Mouse (Mus musculus): ENCODE results near the gene Tspan2. TPM values are rescaled to one million over a fixed set of nuclear protein-coding genes. Genes with fewer than 3 reads are reported as not detected.

Tspan2 gene
- polyA plus RNA-seq, 1 experiment: 34.7 TPM

DNA sequence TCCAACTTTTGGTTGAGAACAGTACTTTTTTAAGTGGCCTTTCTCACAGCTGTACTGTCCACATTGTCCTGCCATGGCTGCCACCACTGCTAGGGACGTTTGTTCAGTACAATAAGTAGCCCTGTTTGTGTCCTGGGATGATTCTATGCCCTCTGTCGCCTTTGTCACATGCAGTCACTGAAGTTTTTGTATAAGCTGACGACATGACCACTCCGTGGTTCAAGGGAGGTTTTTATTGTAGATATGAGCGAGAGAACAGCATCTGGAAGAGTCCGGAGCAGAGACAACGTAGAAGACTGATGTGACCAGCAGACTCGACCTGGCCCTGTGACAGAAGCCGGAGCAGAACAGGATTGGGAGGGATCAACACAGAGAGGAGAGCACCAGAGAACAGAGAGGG lies 25.7 kb upstream of the Tspan2 start:
- H3K4me1 ChIP-seq (ENCODE audit: control insufficient read depth, insufficient read depth, low read length): no peaks in the 10 kb centered on the region
- 70% methylated on average over 9 of the region's 9 CpGs for WGBS
- no peak for DNase-seq
- no peak overlapping the region for H3K4me3 ChIP-seq (replicated peaks; ENCODE audit: extremely low read depth, low read depth, low read length)
- no peak for TF ChIP-seq CTCF (IDR thresholded peaks at IDR 0.05; ENCODE audit: insufficient read depth, low read length)
- TF ChIP-seq POLR2A (IDR thresholded peaks at IDR 0.05; ENCODE audit: borderline replicate concordance, extremely low read depth, low read depth, low read length): no peak

DNA sequence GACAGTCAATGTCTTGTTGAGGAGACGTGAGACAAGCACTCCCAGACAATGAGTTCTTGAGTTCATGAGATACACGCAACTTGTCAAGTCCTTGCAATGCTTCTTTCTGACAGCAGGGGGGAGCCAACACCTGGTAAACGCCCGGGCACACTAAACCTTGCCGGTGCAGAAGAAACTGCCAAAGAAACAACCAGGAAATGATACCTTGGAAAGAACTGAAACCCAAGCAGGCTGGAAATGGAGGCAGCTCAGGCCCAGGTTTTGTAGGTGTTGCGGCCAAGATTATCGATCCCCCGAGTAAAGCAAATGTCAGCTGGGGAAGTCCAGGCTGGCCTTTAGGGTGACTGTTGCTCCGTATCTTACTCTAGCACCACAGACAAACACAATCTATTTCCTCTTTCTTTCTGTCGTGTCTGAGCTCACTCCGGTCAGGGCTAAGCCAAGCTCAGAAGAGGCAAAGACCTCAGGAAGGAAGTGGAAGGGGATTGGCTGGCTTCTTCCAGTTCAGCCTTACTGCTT lies 19.2 kb upstream of the Tspan2 start:
- Histone ChIP-seq H3K4me1 (ENCODE audit: control insufficient read depth, insufficient read depth, low read length) (peaks cover 3% of the 10 kb centered on the region; the same call in 1 of the 2 replicates), H3K4me3 (replicated peaks; ENCODE audit: extremely low read depth, low read depth, low read length) (peak overlapping the region; percentile 63)
- peak; percentile 82 for DNase-seq
- TF ChIP-seq POLR2A (IDR thresholded peaks at IDR 0.05; ENCODE audit: borderline replicate concordance, extremely low read depth, low read depth, low read length): no peak
- peak; percentile 83 for TF ChIP-seq CTCF (IDR thresholded peaks at IDR 0.05; ENCODE audit: insufficient read depth, low read length)
- WGBS: 3% methylated on average over 11 of the region's 11 CpGs

DNA sequence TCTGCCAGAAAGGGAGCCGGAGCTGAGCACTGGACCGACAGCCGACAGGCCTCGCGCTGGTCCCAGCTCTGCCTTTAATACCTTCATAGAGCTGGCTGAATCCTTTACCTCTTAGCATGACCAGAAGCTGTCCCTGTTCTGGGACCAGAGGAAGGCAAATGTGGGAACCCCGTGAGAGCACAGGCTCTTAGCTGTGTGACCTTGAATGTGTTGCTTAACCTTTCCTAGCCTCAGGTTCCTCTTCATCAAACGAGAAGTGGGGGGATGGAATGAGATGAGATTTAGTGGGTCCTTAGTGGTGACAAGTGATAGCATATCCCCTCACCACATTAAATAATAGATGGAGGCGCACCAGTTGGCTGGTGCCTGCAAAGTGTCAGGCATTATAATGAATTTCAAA lies 18.5 kb upstream of the Tspan2 start:
- no peak for DNase-seq
- TF ChIP-seq CTCF (IDR thresholded peaks at IDR 0.05; ENCODE audit: insufficient read depth, low read length) (no peak), POLR2A (IDR thresholded peaks at IDR 0.05; ENCODE audit: borderline replicate concordance, extremely low read depth, low read depth, low read length) (no peak)
- 81% methylated on average over 8 of the region's 8 CpGs for WGBS

DNA sequence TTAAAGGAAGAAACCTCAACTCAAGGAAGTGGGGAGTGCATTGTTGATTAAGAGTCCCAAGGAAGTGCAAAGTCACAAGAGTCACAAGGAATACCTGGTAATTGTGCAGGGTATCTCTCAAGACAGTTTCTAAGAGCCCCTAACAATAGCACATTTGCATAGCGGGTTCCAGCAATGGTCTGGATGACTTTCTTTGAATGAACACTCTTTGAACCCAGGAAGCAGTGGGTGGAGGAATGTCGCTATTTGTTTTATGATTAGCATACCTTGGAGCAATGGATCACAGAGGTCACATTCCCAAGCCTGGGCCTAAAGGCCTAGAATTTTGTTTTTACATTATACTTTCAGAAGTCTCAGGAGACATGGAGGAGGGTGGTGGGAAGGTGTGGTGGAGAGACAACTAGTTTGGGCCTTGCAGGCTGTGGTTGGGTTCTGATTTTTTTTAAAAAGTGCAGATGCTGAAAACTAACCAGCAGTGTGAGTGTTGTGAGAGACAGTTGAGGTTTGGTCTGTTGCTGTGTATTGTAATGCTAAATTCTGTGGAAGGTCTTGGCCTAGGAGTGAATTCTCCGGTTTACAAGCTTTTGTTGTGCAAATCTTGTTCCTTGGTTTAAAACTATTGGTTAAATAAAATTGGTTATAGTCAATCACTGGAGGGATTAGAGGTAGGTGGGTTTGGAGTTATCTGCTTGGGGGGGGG lies 16.6 kb upstream of the Tspan2 start:
- H3K4me1 ChIP-seq (ENCODE audit: control insufficient read depth, insufficient read depth, low read length): peaks cover 3% of the 10 kb centered on the region; the same call in 1 of the 2 replicates
- H3K4me3 ChIP-seq (replicated peaks; ENCODE audit: extremely low read depth, low read depth, low read length): no peak overlapping the region
- 91% methylated on average over 3 of the region's 3 CpGs for WGBS
- DNase-seq: no peak
- no peak for TF ChIP-seq CTCF (IDR thresholded peaks at IDR 0.05; ENCODE audit: insufficient read depth, low read length)
- TF ChIP-seq POLR2A (IDR thresholded peaks at IDR 0.05; ENCODE audit: borderline replicate concordance, extremely low read depth, low read depth, low read length): no peak

More for the DNA sequence above, 18.5 kb upstream of the Tspan2 start:
- Histone ChIP-seq H3K4me3 (replicated peaks; ENCODE audit: extremely low read depth, low read depth, low read length) (no peak overlapping the region), H3K4me1 (ENCODE audit: control insufficient read depth, insufficient read depth, low read length) (peaks cover 3% of the 10 kb centered on the region; the same call in 1 of the 2 replicates)

DNA sequence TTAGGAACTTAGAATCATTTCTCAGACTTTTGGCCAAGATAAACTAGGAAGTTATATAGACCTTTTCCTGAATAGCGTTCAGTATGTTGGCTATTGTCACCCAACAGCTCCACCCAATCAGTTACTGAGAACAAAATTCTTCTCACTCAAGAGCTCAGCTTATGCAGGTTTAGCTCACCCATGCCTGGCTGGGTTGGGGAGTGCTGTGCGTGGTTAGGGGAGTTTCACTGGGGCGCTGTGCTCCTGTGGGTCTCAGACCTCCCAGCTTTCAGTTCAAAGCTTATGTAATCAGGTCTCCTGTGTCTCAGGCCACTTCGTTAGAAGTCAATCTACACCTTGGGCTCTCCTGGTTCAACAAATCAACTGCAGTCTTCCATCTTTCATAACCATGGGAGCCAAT lies 11.2 kb upstream of the Tspan2 start:
- H3K4me1 ChIP-seq (ENCODE audit: control insufficient read depth, insufficient read depth, low read length): peaks cover 6% of the 10 kb centered on the region
- no peak for DNase-seq
- TF ChIP-seq CTCF (IDR thresholded peaks at IDR 0.05; ENCODE audit: insufficient read depth, low read length) (no peak), POLR2A (IDR thresholded peaks at IDR 0.05; ENCODE audit: borderline replicate concordance, extremely low read depth, low read depth, low read length) (no peak)
- H3K4me3 ChIP-seq (replicated peaks; ENCODE audit: extremely low read depth, low read depth, low read length): no peak overlapping the region
- 51% methylated on average over 4 of the region's 4 CpGs for WGBS

DNA sequence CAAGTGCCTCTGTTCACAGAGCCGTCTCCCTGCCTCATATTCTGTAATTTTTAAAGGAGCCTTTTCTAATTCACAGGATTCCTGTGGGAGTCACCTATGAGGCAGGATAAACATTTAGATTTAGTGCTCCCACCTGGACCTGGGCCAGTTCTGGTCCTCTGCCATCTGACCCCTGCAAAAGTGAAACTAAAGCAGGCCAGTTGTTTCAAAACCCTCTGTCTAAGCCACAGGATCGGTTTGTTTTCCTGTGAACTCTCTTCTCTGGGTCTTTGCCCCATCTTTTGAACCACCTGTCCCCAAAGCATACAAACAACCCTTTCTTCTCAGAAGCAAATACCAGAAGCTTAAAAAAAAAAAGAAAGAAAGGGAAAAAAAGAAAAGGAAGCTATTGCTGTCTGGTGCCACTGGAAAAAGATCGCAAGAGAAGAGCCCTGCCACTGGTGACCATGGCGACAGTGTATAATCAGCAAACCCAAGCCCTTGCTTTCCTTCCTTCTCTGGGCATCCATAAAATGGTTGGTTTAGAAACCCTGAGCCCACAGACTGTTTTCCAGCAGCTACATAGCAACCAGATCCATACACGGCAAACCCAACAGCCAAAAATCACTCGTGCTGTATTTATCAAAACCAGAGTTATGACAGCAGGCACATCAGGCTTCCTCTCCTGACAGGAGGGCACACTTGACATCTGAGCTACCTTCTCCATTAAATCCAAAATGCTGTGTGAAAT lies 10.3 kb upstream of the Tspan2 start:
- 6% methylated on average over 6 of the region's 6 CpGs for WGBS
- TF ChIP-seq CTCF (IDR thresholded peaks at IDR 0.05; ENCODE audit: insufficient read depth, low read length): no peak
- TF ChIP-seq POLR2A (IDR thresholded peaks at IDR 0.05; ENCODE audit: borderline replicate concordance, extremely low read depth, low read depth, low read length): no peak
- no peak overlapping the region for H3K4me3 ChIP-seq (replicated peaks; ENCODE audit: extremely low read depth, low read depth, low read length)
- peak; percentile 65 for DNase-seq
- peaks cover 6% of the 10 kb centered on the region for H3K4me1 ChIP-seq (ENCODE audit: control insufficient read depth, insufficient read depth, low read length)

DNA sequence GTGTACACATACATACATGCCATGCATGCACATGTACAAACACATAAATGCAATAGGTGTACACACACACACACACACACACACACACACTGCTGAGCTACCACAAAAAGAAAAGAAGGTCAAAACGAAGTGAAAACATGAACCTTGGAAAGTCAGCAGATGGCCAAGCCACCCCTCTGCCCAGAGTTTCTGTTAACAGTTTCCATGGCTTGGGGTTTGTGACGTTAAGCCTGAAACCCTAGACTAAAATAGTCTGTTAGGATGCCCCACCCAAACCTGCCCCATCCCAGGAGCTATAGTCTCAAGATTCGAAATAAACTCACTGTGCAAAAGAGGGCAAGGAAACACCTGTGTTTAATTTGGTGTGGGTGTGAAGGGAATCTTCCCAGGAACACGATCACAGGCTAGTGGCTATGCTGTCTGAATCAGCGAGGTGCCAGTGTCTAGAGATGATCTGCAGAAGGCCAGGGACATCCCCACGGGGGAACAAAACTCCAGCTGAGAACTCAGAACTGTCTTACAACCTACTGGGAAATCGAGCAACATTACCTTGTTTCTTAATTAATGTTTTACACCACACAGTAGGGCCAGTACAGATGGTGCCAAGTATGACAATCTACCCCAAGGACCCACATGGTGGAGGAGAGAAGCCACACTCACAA lies 9.4 kb upstream of the Tspan2 start:
- no peak for DNase-seq
- WGBS: 63% methylated on average over 7 of the region's 7 CpGs
- Histone ChIP-seq H3K4me1 (ENCODE audit: control insufficient read depth, insufficient read depth, low read length) (peaks cover 8% of the 10 kb centered on the region), H3K4me3 (replicated peaks; ENCODE audit: extremely low read depth, low read depth, low read length) (no peak overlapping the region)
- TF ChIP-seq POLR2A (IDR thresholded peaks at IDR 0.05; ENCODE audit: borderline replicate concordance, extremely low read depth, low read depth, low read length): no peak
- TF ChIP-seq CTCF (IDR thresholded peaks at IDR 0.05; ENCODE audit: insufficient read depth, low read length): no peak

DNA sequence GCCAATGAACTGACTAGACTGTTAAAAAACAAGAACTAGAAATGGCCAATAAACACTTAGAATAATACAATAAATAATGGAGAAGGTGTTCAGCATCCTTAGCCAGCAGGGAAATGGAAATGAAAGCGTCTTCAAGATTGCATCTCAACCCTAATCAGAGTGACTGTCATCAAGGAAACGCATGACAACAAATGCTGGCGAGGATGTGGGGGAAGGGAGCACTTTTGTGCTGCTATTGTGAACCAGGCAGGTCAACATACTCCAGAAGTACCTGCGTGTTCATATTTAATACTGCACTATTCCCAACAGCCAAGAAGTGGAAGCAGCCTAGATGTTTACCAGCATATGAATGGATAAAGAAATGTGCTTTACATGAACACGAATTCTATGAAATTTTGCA lies 4.9 kb upstream of the Tspan2 start:
- WGBS: 26% methylated on average over 5 of the region's 5 CpGs
- Histone ChIP-seq H3K4me3 (replicated peaks; ENCODE audit: extremely low read depth, low read depth, low read length) (no peak overlapping the region), H3K4me1 (ENCODE audit: control insufficient read depth, insufficient read depth, low read length) (peaks cover 5% of the 10 kb centered on the region)
- TF ChIP-seq CTCF (IDR thresholded peaks at IDR 0.05; ENCODE audit: insufficient read depth, low read length): no peak
- no peak for TF ChIP-seq POLR2A (IDR thresholded peaks at IDR 0.05; ENCODE audit: borderline replicate concordance, extremely low read depth, low read depth, low read length)
- no peak for DNase-seq

DNA sequence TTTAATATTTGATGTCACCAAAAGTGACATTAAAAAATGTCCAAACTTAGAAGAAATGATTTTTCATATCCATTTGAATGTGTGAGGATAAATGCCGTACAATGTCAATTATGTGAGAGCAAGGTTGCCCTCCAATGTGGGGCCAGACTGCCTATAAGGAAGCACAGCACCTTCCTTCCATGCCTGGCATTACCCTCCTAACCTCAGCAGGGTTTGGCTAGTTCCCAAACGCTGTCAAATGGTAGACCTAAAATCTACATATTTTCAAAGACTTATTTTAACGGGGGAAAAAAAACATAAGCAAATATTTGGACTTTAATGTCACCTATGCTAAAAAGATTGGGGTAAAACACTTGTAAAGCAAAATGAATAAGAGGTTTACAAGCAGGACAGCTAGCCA lies 3.2 kb upstream of the Tspan2 start:
- no peak for DNase-seq
- TF ChIP-seq CTCF (IDR thresholded peaks at IDR 0.05; ENCODE audit: insufficient read depth, low read length) (no peak), POLR2A (IDR thresholded peaks at IDR 0.05; ENCODE audit: borderline replicate concordance, extremely low read depth, low read depth, low read length) (no peak)
- Histone ChIP-seq H3K4me3 (replicated peaks; ENCODE audit: extremely low read depth, low read depth, low read length) (no peak overlapping the region), H3K4me1 (ENCODE audit: control insufficient read depth, insufficient read depth, low read length) (peaks cover 5% of the 10 kb centered on the region)
- WGBS: 65% methylated on average over 3 of the region's 3 CpGs
